Mouse (Mus musculus): ENCODE measurements at regions not wholly inside any gene's neighbourhood (a gene's known extent, or its start where the extent isn't known, plus 50 kb on each side); places are given as distances from the start of the nearest gene placed in this dataset.

DNA sequence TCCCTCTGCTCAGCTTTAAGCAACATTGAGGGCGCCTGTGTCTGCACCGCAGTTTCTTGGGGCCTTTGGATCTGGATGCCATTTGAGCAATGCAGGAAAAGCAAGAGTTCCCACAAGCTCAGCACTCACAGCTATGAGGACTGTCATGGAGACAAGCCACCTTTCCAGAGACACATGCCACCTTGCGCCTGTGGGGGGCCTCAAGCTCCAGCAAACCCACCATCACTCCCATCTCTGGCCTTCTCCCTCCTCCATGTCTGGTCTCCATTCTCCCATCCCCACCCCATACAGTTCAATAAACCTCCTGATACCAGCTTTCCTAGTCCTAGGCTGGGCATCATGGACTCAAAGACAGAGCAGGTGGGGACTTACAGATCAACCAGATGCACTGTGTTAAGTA lies 97.8 kb downstream of the Wdr11 start:
- no peak for DNase-seq (ENCODE audit: low read depth, low spot score)
- WGBS: 93% methylated on average over 3 of the region's 3 CpGs

DNA sequence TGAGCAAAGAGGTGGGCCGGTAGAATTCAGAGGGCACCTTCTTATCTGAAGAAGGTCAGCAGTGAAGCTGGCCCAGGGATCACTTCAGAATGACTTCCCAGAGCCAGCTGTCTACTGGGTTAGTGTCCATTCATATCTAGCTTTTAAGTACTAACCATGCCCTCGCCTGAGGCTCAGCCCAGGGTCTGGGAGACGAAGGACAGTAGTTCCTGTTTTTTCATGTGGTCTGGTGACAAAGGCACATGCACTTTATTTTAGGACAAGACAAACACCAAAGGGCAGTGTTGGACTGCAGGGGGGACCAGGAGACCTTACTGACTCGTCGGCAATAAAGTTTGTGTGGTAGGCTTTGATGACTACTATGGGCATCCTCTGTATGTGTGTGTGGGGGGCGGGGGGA lies 99.2 kb downstream of the Wdr11 start:
- no peak for DNase-seq (ENCODE audit: low read depth, low spot score)
- 84% methylated on average over 6 of the region's 6 CpGs for WGBS

DNA sequence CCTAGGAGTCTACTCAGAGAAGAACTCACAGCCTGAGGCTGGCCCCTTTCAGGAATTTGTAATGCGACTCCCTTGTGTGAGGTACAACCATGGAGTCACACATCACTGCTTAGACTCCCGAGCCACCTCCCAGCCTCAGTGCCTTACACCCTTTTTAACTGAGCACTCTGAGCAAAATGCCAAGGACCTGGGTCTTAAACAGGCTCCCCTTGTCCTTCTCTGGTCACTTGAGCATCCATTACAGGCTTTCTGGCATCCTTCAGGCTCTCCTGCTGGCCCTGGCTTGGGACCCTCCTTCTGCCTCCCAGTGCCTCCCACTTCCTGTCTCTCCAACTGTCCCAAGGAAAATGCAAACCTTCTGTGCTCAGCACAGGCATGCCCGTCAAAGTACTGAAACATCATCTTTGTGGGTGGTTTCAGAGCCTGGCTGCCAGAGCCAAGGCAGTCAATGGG lies 100.0 kb downstream of the Wdr11 start:
- no peak for DNase-seq (ENCODE audit: low read depth, low spot score)
- WGBS: 75% methylated on average over 3 of the region's 3 CpGs

DNA sequence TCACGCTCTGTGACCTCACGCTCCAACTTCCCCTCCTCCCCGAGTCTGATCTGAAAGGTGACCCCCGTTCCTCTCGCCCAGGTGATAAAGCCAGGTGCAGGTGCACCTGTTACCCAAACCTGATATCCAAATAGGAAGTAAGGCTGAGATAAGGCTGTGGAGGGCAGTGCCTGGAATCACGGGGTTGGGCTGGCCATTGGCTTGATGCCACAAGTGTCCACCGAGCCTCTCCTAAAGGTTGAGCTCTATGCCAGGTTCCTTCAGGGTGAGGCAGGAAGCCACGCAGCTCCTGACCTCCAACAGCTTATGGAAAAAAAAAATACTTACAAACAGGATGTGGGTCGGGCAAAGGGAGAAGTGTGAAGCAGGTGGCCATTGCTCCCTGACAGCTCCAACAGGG lies 102.0 kb downstream of the Wdr11 start:
- 20% methylated on average over 9 of the region's 9 CpGs for WGBS
- peak; percentile 51 for DNase-seq (ENCODE audit: low read depth, low spot score)

DNA sequence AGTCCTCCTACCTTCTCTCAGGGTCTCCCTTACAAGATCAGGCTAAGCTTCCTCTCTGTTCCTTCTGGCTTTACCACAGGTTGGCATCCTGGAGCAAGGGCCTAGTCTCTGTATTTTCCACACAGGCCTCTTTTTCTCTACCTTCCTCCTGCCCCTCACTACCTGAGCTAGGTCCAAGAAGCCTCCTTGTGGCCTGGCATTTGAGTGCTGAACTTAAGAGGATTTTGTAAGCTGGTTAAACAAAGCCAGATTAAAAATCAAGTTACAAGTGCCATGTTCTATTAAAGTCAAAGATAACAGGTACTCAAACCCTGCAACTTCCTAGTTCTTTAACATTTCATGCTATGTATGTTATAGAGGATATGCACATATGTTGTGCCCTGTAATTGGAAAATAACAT lies 102.5 kb downstream of the Wdr11 start:
- no peak for DNase-seq (ENCODE audit: low read depth, low spot score)

DNA sequence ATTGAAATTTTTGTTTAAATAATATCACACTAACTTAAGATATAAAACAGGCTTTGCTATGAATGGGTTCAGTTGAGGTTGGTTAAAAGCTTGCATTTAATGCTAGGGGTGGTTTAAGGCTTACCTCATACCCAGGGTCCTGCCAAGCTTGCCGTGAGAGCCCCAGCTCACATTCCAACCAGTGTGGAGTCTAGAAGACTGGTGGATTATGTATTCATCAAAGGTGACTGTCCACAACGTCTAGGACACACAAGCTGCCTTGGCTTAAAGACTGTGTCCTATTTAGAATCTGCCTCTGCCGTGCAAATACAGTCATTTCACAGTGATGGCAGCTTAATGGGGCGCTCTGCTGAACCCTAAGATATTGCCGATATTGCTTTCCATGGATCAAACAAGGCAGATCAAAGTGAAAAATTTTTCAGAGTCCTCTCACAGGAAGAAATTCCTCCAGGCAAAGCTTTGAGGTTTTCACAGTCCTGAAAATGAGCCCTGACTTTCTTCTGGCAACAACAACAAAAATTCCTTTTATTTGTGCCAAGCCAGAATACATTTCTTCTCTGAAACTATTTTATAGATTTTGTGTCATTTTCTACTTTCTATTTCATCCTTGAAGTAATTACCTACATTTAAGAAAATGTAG lies 108.4 kb downstream of the Wdr11 start:
- WGBS: 83% methylated on average over 5 of the region's 5 CpGs

DNA sequence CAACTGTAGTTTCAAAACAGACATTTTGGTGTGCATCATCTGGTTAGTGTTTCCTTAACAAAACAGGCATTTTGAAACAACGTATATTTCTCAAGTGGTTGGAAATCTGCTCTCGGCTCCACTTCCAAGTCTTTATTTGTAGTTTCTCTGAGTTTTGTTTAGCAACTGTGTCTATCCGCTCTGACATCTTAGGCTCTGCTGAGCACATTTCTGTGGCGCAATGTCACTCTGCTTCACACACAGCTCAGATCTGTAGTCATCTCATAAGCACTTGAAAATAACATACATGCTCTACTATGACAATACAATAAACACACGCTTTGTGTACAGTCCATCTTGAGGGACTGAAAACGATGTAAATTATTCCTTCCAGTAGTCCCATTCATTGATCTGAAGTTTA lies 135.9 kb downstream of the Wdr11 start:
- DNase-seq (ENCODE audit: low read depth, low spot score): no peak
- 81% methylated on average over 6 of the region's 6 CpGs for WGBS

More for the DNA sequence above, 108.4 kb downstream of the Wdr11 start:
- no peak for DNase-seq (ENCODE audit: low read depth, low spot score)

DNA sequence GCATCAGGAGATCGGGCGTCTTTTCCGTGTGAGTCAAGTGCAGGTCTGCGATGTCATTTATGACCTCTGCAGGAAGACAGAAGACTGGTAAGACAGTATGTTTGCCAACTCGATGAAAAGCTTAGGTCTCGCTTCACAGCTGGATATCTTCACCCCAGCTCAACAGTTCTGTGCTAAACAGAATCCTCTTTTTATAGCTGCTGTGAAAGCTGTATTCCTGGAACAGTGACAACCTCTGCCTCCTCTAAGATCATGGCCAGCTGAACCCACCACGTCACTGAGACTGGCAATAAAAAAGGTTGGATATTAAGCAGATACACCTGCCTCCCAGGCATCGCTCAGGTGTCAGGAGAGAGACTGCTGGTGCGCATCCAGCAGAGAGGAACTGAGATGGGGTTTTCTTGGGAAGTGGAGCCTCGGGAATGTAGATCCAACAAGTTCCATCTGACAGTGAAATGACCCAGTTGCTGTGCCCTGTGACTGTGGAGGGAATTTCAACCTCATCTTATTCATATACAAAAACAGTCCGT lies 138.1 kb downstream of the Wdr11 start:
- DNase-seq (ENCODE audit: low read depth, low spot score): no peak
- WGBS: 19% methylated on average over 11 of the region's 11 CpGs

DNA sequence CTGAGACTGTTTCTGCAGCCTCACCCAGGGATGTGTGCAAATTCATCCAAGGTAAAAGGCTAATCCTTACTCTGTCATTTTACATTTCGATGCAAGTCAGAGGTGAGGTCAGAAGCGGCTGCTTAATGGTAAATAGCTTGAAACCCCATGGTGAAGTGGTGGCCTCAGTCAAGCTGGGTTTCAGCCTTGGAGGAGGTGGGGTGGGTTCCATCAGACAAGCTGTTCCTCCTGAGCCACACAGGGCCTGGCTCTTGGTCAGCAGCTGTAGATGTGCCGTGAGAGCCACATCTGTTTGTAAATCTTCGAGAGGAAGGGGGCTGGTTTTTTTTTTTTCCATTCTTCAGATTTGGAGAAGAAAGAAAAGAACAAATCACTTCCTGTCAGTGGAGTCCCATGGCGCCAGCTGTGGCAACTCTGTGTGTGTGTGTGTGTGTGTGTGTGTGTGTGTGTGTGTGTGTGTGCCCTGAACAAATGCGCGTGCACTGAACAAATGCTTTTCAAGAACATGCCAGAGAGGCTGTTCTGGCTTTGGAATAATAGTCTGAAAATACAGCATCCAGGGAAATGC lies 139.2 kb downstream of the Wdr11 start:
- no peak for DNase-seq (ENCODE audit: low read depth, low spot score)
- 59% methylated on average over 7 of the region's 7 CpGs for WGBS

DNA sequence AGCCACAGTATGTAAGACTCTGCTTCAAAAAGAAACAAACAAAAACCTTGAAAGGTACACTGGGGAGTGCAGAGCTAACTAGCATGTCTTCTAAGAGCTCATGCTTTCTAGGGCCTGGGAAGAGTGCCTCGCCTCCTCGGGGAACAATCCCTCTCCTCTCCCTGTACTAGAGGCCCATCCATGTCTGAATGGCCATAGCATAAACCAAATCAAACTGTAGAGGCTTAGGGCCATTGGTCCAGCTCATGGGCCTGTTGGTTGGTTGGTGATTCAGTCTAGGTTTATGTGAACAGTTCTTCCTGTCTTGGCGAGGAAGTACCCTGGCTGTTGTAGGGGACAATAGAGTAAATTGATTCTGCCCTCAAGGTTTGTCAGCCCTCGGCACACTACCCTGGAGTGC lies 151.0 kb downstream of the Wdr11 start:
- no peak for DNase-seq (ENCODE audit: low read depth, low spot score)
- WGBS: 90% methylated on average over 4 of the region's 4 CpGs

DNA sequence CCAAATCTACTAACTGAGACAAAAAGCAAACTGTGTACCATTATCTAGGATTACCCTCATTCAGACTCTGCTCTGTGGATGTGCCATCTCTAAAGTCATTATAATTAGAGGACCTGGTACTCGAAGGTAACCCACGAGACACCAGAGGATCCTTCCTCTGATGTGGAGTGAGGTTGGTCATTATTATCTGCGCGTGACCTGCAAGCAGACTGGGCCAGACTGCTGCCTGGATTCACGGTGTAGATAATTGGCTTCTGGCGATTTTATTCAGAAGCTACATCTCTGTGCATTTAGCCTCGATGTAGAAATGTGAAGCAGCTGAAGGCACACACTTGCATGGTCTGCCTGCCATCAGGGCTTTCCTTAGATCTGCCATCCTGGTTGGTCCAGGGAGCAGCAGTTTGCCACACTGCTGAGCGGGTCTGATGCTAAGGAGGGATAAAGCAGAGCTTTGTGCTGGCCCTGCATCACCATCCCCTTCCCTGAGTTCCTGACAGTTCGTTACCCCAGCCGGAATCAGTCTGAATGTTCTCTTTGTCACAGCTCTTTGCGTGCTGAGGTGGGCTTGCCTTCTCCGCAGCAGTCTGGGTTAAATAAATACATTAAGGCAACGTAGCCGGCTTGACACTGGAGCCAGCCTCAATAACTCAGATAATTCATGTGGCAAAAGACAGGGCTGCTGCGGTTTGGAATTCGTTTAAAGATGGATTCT lies 152.4 kb downstream of the Wdr11 start:
- 77% methylated on average over 16 of the region's 16 CpGs for WGBS
- no peak for DNase-seq (ENCODE audit: low read depth, low spot score)

DNA sequence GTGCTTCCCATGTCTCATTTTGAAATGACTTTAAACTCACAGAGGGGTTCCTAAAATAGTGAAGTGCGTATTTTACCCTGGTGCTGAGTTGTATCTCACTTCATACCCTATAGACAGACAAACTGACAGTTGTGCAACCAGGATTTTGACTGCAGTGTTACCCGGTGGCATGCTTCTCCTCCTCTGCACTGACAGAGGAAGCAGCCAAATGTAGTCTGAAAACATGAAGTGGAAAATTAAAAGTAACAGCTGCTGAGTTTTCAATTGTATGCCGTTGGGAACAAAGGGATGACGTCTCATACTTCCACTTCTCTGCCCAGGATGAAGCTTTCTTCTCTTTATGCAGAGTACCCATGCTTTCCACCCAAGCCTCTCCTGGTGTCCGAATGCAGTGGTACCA lies 155.0 kb downstream of the Wdr11 start:
- no peak for DNase-seq (ENCODE audit: low read depth, low spot score)
- WGBS: 74% methylated on average over 5 of the region's 5 CpGs

DNA sequence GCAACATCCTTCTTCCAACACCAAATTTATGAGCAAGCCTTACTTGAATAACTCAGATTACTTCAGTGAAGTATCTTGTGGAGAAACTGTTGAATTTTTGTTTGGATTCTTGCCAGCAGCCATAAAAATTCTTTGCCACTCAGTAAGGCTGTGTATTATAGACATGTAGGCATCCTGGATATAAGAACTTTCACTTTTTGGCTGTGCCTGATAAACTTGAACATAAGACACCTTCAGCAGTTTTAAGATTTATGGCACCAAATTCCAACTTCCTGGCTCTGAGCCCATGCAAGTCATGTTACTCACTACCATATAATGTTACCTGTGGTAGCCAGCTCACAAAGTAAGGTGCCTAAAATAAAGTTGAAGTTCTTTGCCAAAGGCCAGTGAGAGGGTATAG lies 159.3 kb downstream of the Wdr11 start:
- no peak for DNase-seq (ENCODE audit: low read depth, low spot score)

DNA sequence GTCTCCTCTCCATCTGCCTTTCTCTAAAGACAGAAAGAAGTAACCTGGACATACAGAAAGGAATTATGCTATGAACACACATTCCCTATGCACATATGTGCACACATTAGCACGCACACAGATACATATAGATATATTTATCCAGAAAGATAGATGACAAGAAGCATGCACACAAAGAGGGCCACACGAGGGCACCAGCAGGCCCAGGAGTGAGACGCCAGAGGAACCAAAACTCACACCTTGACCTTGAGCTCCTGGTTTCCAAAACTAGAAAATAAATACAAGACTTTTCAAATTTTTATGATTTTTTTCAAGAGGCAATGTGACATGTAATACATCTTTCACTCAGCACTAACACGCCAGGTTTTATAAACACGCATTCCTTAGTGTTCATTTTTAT lies 163.1 kb downstream of the Wdr11 start:
- WGBS: 51% methylated on average over 5 of the region's 5 CpGs
- DNase-seq (ENCODE audit: low read depth, low spot score): no peak

DNA sequence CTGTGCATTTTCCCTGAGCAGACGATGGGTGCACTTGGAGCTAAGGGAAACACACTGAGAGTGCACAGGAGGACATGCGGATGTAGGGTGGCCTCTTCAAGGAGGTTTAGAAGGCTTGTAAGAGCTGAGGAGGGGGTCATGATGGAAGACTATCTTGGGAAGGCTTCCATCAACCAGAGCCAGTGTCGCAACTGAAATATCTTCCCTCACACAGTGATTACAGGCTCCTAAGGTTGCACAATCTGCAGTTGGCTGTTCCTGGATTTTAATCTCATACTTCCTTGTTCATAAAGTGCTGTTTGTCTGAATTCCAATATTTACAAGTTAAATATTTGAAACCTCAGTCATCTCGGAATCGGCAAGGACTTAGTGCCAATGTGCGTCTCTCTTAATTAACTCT lies 164.5 kb downstream of the Wdr11 start:
- no peak for DNase-seq (ENCODE audit: low read depth, low spot score)
- WGBS: 21% methylated on average over 6 of the region's 6 CpGs

DNA sequence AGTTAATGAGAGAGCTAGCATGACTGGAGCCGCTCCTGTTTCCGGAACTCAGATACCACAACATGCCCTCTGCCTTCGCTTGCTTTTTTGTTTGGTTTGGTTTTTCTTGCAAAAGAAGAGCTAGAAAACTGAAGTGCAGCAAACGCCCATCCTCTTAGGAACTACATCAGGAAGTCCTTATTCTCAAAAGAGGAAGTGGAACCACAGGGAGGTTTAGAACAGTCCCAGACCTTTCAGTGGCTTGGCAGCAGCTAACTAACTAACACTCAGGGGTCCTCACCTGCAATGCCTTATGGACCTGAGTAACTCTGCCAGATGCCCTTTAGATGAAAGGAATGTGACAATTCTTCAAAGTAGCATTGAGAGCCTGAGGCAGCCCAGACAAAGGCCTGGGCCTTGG lies 168.2 kb downstream of the Wdr11 start:
- DNase-seq (ENCODE audit: low read depth, low spot score): no peak

DNA sequence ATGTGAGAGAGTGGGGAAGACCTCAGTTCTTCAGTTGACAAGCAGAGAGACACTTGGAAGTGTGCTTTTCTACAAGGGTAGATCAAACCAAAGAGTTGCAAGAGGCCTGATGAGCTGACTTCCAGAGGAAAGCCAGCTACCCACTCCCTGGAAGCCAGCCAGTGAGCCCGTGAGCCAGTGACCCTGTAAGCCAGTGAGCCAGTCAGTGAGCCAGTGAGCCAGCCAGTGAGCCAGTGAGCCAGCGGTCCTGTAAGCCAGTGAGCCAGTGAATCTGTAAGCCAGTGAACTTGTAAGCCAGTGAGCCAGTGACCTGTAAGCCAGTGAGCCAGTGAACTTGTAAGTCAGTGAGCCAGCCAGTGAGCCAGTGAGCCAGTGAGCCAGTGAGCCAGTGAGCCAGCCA lies 168.7 kb downstream of the Wdr11 start:
- DNase-seq (ENCODE audit: low read depth, low spot score): no peak
- WGBS: 80% methylated on average over 2 of the region's 2 CpGs

More for the DNA sequence above, 168.2 kb downstream of the Wdr11 start:
- 77% methylated on average over 4 of the region's 4 CpGs for WGBS

DNA sequence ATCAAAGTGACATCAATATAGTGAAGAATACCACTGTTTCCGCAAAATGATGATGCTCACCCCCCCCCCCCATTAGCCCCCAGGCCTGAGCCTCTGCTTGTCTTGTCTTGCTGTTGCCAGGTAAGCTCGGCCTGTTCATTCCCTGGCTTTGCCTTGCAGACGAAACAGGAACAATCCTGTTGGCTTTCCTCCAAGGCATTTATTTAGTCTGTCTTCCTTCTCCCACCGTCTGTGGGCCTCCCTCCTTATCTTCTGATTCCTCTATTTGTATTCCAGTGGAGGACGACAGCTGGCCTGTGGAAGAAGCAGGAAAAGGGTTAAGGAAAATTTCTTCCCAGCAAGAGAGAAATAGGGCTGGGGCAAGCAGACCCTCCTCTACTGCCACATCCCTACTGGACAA lies 172.1 kb downstream of the Wdr11 start:
- 9% methylated on average over 5 of the region's 5 CpGs for WGBS
- DNase-seq (ENCODE audit: low read depth, low spot score): no peak

DNA sequence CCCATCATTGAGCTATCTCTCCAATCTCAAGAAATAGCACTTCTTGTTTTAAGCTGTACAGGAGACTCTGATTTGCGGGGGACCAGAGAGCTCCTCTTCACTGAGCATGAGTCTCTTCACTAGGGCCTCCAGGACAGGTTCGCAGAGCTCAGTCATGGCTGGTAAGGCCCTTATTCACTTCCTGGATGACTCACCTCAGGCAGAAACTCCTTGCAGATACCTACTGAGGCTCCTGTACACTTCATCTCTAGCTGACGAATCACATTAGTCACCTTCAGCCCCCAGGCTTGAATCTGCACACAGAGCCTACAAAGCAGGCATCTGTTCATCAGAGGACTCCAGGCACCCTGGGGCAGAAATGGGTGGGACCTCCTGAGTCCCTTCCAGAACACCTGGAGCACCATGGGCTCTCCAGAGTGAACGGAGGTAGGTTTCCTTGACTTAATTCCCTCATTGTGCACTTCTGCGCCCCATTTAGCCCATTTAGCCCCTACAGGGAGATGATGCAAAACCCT lies 172.8 kb downstream of the Wdr11 start:
- no peak for DNase-seq (ENCODE audit: low read depth, low spot score)
- 71% methylated on average over 5 of the region's 5 CpGs for WGBS

DNA sequence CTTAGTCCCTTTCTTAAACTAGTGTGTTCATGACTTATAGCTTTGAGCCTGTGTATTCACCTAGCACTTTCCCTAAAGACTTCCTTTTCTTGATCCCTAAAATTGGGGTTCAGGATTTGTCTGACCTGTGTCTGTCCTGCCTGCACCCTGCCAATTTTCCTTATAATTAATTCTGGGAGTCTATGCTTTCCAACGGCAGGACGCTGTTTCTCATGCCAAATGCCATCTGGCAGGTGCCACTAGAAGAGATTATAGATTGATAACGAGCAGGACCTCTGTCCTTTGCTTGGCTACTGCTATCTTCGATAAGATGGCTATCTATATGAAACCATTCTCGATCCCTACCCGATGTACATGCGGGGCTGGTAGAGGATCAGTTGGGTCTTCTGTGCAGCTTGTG lies 174.0 kb downstream of the Wdr11 start:
- DNase-seq (ENCODE audit: low read depth, low spot score): no peak
- 38% methylated on average over 7 of the region's 7 CpGs for WGBS
